Comparison of ENCODE assay signal across 28 mouse cellular contexts in genomic region chr16:74048980-74049379, GRCm38 (mm10).
A peak's percentile ranks its signal among the peaks of the same experiment; 100 is the strongest.
DNase-seq lines count a peak whose midpoint lies in the region; ATAC-seq and TF ChIP-seq lines count a peak whose summit lies in the region.
"Had no signal": no experiment of that assay in that cellular context is flagged by ENCODE, and none has a peak within 500 bp of the region (broad histone marks: within the 10 kb centered on the region; RNA-seq: fewer than 3 reads in every experiment).

No protein-coding gene starts in this region.

- H3ac ChIP-seq in myocyte (ENCODE audit: control insufficient read depth, insufficient read length), result no peak overlapping the region

- TF ChIP-seq POLR2A in myocyte (IDR thresholded peaks at IDR 0.05; ENCODE audit: insufficient read length, low read depth), result no peak

- peaks cover 13% of the 10 kb centered on the region for H3K4me1 ChIP-seq in forebrain, embryonic 13.5 days
- H3K4me1 ChIP-seq in forebrain, embryonic 11.5 days (replicated peaks; ENCODE audit: control insufficient read depth, insufficient read depth, low read length), result 0 out of 2 replicates have a peak, but pooled peaks cover 3% of the 10 kb centered on the region
- peaks cover 6% of the 10 kb centered on the region for H3K4me1 ChIP-seq in neural tube, embryonic 13.5 days (replicated peaks)
- peaks cover 3% of the 10 kb centered on the region; the same call in 1 of the 2 replicates for H3K4me1 ChIP-seq in neural tube, embryonic 15.5 days
- peaks cover 12% of the 10 kb centered on the region for H3K4me1 ChIP-seq in forebrain, embryonic 15.5 days
- H3K4me1 ChIP-seq: embryonic facial prominence, embryonic 15.5 days; heart, embryonic 10.5 days; heart, embryonic 13.5 days; intestine, embryonic 15.5 days had no signal

- peak; percentile 85 for ATAC-seq in forebrain, embryonic 13.5 days
- no peak for ATAC-seq in forebrain, embryonic 11.5 days (replicated peaks; ENCODE audit: low FRiP score)
- no peak for ATAC-seq in neural tube, embryonic 13.5 days (ENCODE audit: low read depth)
- ATAC-seq in neural tube, embryonic 15.5 days (ENCODE audit: low FRiP score), result no peak
- ATAC-seq in forebrain, embryonic 15.5 days (replicated peaks), result peak; percentile 69; the same call in 1 of the 2 replicates
- ATAC-seq: CD4-positive, CD25-positive, alpha-beta regulatory T cell, adult 4 months; hindbrain, embryonic 16.5 days; intestine, embryonic 15.5 days had no signal

- H3K36me3 ChIP-seq in forebrain, embryonic 13.5 days (ENCODE audit: poor library complexity, severe bottlenecking), result no peaks in the 10 kb centered on the region
- H3K36me3 ChIP-seq in forebrain, embryonic 11.5 days (ENCODE audit: control insufficient read depth, insufficient read depth, low read length), result no peaks in the 10 kb centered on the region
- no peaks in the 10 kb centered on the region for H3K36me3 ChIP-seq in neural tube, embryonic 13.5 days
- no peaks in the 10 kb centered on the region for H3K36me3 ChIP-seq in neural tube, embryonic 15.5 days
- no peaks in the 10 kb centered on the region for H3K36me3 ChIP-seq in forebrain, embryonic 15.5 days
- no peaks in the 10 kb centered on the region for H3K36me3 ChIP-seq in myocyte (ENCODE audit: control insufficient read depth, insufficient read depth)
- H3K36me3 ChIP-seq: heart, embryonic 10.5 days; heart, embryonic 13.5 days; hindbrain, embryonic 12.5 days; intestine, embryonic 15.5 days had no signal

- H3K27me3 ChIP-seq in forebrain, embryonic 13.5 days, result no peaks in the 10 kb centered on the region
- no peaks in the 10 kb centered on the region for H3K27me3 ChIP-seq in forebrain, embryonic 11.5 days (ENCODE audit: control insufficient read depth, insufficient read depth, low read length)
- no peaks in the 10 kb centered on the region for H3K27me3 ChIP-seq in neural tube, embryonic 13.5 days
- no peaks in the 10 kb centered on the region for H3K27me3 ChIP-seq in neural tube, embryonic 15.5 days (replicated peaks)
- no peaks in the 10 kb centered on the region for H3K27me3 ChIP-seq in forebrain, embryonic 15.5 days
- no peaks in the 10 kb centered on the region for H3K27me3 ChIP-seq in myocyte (ENCODE audit: control insufficient read depth, insufficient read depth, insufficient read length)
- H3K27me3 ChIP-seq: embryonic facial prominence, embryonic 15.5 days; heart, embryonic 13.5 days; hindbrain, embryonic 12.5 days; intestine, embryonic 15.5 days had no signal

- DNase-seq in forebrain, embryonic 11.5 days (ENCODE audit: low spot score), result no peak
- DNase-seq in right cerebral cortex, adult 18-20 months, result no peak
- DNase-seq in lung, postnatal 25 days (ENCODE audit: low spot score), result no peak
- DNase-seq: adrenal gland, adult 2 months; adrenal gland, postnatal 14 days; cerebellum, adult 11-12 months; cerebellum, adult 8-10 months; cerebellum, postnatal 10 days; cerebellum, postnatal 36 days; embryo, embryonic 11 days; gastrocnemius, postnatal 10 days; gastrocnemius, postnatal 36 days; heart, adult 2 months; heart, postnatal 14 days; heart, postnatal 4 days; kidney, adult 18-20 months had no signal

- peak overlapping the region; percentile 40; the same call in 1 of the 2 replicates for H3K27ac ChIP-seq in forebrain, embryonic 13.5 days
- no peak overlapping the region for H3K27ac ChIP-seq in forebrain, embryonic 11.5 days (ENCODE audit: low read depth, low read length)
- H3K27ac ChIP-seq in neural tube, embryonic 13.5 days (replicated peaks), result 0 out of 2 replicates have a peak overlapping the region, but pooled peaks have one; percentile 28
- H3K27ac ChIP-seq in neural tube, embryonic 15.5 days (replicated peaks), result no peak overlapping the region
- H3K27ac ChIP-seq in forebrain, embryonic 15.5 days (replicated peaks), result peak overlapping the region; percentile 45
- H3K27ac ChIP-seq: embryonic facial prominence, embryonic 15.5 days; heart, adult 2 months; heart, embryonic 10.5 days; heart, embryonic 13.5 days; hindbrain, embryonic 12.5 days; intestine, embryonic 15.5 days had no signal

- H3K79me2 ChIP-seq in myocyte (ENCODE audit: control insufficient read depth, insufficient read depth), result no peaks in the 10 kb centered on the region

- no peak overlapping the region for H3K9ac ChIP-seq in forebrain, embryonic 13.5 days
- H3K9ac ChIP-seq in forebrain, embryonic 11.5 days (ENCODE audit: low read length), result no peak overlapping the region
- no peak overlapping the region for H3K9ac ChIP-seq in neural tube, embryonic 13.5 days
- H3K9ac ChIP-seq in neural tube, embryonic 15.5 days (replicated peaks), result no peak overlapping the region
- H3K9ac ChIP-seq in forebrain, embryonic 15.5 days (replicated peaks), result no peak overlapping the region
- H3K9ac ChIP-seq: embryonic facial prominence, embryonic 15.5 days; heart, embryonic 13.5 days; hindbrain, embryonic 12.5 days; intestine, embryonic 15.5 days had no signal

- WGBS in forebrain, embryonic 13.5 days, result 56% methylated on average over 6 of the region's 6 CpGs
- WGBS in forebrain, embryonic 11.5 days, result 80% methylated on average over 6 of the region's 6 CpGs
- 55% methylated on average over 6 of the region's 6 CpGs for WGBS in neural tube, embryonic 13.5 days
- WGBS in neural tube, embryonic 15.5 days, result 49% methylated on average over 6 of the region's 6 CpGs
- WGBS in forebrain, embryonic 15.5 days, result 40% methylated on average over 6 of the region's 6 CpGs

- H3K4me2 ChIP-seq in forebrain, embryonic 13.5 days, result no peak overlapping the region
- H3K4me2 ChIP-seq in forebrain, embryonic 11.5 days (ENCODE audit: low read depth, low read length, severe bottlenecking), result no peak overlapping the region
- H3K4me2 ChIP-seq in neural tube, embryonic 13.5 days, result no peak overlapping the region
- no peak overlapping the region for H3K4me2 ChIP-seq in neural tube, embryonic 15.5 days
- no peak overlapping the region for H3K4me2 ChIP-seq in forebrain, embryonic 15.5 days (replicated peaks)
- H3K4me2 ChIP-seq in myocyte (ENCODE audit: low read depth), result no peak overlapping the region
- H3K4me2 ChIP-seq: embryonic facial prominence, embryonic 15.5 days; heart, embryonic 13.5 days; hindbrain, embryonic 12.5 days; intestine, embryonic 15.5 days had no signal

- H3K9me3 ChIP-seq in forebrain, embryonic 13.5 days (replicated peaks), result no peaks in the 10 kb centered on the region
- no peaks in the 10 kb centered on the region for H3K9me3 ChIP-seq in forebrain, embryonic 11.5 days (ENCODE audit: control insufficient read depth, low read length)
- H3K9me3 ChIP-seq in neural tube, embryonic 13.5 days, result no peaks in the 10 kb centered on the region
- H3K9me3 ChIP-seq in neural tube, embryonic 15.5 days (replicated peaks), result no peaks in the 10 kb centered on the region
- no peaks in the 10 kb centered on the region for H3K9me3 ChIP-seq in forebrain, embryonic 15.5 days
- H3K9me3 ChIP-seq: embryonic facial prominence, embryonic 15.5 days; heart, embryonic 10.5 days; heart, embryonic 13.5 days; hindbrain, embryonic 12.5 days; intestine, embryonic 15.5 days had no signal

- no peak overlapping the region for H3K4me3 ChIP-seq in forebrain, embryonic 13.5 days
- no peak overlapping the region for H3K4me3 ChIP-seq in forebrain, embryonic 11.5 days (ENCODE audit: low read depth, low read length)
- H3K4me3 ChIP-seq in neural tube, embryonic 13.5 days, result no peak overlapping the region
- no peak overlapping the region for H3K4me3 ChIP-seq in neural tube, embryonic 15.5 days (replicated peaks)
- no peak overlapping the region for H3K4me3 ChIP-seq in forebrain, embryonic 15.5 days
- H3K4me3 ChIP-seq in myocyte, result no peak overlapping the region
- H3K4me3 ChIP-seq: embryonic facial prominence, embryonic 15.5 days; heart, adult 2 months; heart, embryonic 10.5 days; heart, embryonic 13.5 days; hindbrain, embryonic 12.5 days; intestine, embryonic 15.5 days had no signal

TF ChIP-seq in myocyte, 11 proteins besides CTCF, POLR2A, EP300 and RAD21:
- TF ChIP-seq CEBPB (IDR thresholded peaks at IDR 0.05; ENCODE audit: insufficient read depth, poor library complexity, severe bottlenecking), result 0 out of 2 replicates have a peak, but pooled peaks have one; percentile 8
- TF ChIP-seq SRF (IDR thresholded peaks at IDR 0.05; ENCODE audit: control insufficient read depth, insufficient read length, low read depth), result no peak

Comparison
In these comparisons a context has a peak if more than half of its experiments do, and no peak if none do; other contexts are left out.
1. ATAC-seq: peak in forebrain, embryonic 13.5 days (single experiment) and forebrain, embryonic 15.5 days (single experiment); none in forebrain, embryonic 11.5 days (single experiment), neural tube, embryonic 13.5 days (single experiment) and neural tube, embryonic 15.5 days (single experiment).
2. H3K27ac ChIP-seq: peak in forebrain, embryonic 13.5 days (single experiment), neural tube, embryonic 13.5 days (single experiment) and forebrain, embryonic 15.5 days (single experiment); none in forebrain, embryonic 11.5 days (single experiment) and neural tube, embryonic 15.5 days (single experiment).